Mouse (Mus musculus) testis, postnatal 10 days (tissue): ENCODE results near the gene Ccdc163.
A peak's percentile ranks its signal among the peaks of the same experiment; 100 is the strongest.

ENCODE experiments used
- DNase-seq: peaks from one replicate; pipeline ENCODE4 v3.0.0; 2021; ENCODE audit warnings: low spot score

Ccdc163 gene

DNA sequence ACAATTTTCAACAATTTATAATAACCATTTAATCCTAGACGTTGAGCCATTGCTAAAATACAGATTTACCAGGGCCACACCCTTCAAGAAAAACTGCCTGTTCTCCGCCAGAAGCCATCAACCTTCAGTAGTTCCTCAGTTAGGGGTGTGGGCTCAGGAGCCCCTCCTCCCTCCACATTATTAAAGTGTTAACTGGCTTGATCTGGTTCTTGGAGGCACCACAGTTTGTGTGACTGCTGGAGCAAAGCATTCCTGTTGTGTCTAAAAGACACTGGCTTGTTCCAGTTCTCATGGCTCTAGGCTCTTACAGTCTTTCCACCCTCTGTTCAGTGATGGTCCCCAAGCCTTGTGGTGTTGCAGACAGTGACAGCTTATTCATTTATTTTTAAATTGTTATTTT is 72.2 kb downstream of the Ccdc163 start:
- no peak for DNase-seq

DNA sequence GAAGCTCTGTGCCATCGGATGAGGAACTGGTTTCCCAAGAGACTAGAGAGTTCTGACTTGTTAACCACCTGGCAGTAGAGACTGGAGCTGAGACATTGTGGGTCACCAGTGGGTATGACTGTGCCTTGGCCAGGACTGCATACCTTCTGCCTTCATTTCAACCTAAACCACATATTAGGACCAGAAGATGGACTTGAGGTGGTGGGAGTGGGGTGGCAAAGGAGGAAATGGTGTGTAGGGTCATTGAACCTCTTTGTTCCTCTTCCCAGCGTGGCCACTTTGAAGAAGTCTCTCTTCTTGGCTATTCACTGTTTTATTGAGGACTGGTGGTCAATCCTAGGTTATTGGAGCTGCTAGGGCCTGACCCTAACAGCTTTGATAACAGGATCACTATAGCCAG is 73.1 kb downstream of the Ccdc163 start:
- DNase-seq, result no peak

DNA sequence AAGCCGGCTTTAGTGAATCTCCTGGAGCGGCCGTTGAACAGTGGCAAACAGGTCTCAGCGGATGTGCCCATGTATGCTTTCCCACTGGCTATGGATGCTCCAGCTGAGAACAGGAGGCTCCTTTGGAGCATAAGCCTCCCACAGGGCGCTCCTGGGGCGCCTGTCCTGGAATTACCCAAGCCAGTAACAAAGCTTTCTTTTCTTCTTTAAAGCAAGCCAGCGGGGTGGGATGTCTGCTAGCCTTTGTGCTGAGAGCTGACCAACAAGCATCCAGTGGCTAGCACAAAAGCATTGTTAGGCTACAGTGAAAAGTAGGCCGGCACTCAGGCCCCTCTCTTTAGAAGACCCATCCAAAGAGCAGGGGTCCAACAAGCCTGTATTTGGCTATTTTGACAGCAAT is 73.9 kb downstream of the Ccdc163 start:
- DNase-seq, result peak; percentile 45

DNA sequence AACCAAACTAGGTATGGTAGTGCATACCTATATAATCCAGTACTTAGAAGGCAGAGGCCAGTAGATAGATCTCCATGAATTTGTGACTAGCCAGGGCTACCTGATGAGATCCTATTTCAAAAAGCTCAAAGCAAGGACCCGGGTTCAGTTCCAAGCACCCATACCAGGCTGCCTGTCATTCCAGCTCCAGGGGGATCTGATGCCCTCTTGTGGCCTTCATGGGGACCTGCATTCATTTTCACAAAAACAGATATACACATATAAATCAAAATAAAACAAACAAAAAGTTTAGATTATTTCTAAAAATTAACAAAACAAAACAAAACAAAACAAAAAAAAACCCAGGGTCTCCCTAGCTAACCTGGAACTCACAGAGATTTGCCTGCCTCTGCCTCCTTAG is 78.3 kb downstream of the Ccdc163 start:
- DNase-seq, result no peak

DNA sequence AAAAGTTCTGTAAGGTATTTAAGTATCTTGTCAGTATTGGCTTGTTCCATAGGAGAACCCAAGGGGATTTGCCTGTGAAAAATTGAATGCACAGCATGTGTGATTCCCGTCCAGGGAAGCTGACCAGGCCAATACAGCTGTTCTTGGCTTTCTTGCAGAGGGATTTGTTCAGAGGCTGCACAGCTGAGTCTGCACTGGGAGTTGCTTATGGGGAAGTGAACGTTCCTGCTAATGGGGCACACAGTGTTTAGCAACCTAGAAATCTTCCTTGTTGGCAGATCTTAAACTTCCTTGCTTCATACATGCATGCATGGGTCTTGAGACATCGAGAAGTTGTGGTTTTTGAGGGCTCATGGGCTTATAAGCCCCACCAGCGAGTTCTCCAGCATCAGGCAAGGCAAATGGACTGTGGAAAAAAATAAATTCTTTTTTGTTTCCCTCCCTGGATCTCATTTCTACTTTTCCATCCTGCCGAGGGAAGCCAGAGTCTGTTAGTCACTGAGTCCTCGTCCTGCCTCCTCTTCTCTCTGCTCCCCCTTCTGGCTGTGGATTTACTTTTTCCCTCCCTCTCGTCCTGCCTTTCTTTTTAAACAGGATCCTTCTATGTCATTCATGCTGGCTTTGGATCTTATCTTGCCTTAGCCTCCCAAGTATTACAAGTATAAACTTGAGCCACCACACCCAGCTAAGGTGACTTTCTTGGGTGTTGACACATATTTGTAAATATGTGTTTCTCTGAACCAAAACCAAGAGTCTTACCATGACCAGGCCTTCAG is 79.9 kb downstream of the Ccdc163 start:
- DNase-seq, result no peak

DNA sequence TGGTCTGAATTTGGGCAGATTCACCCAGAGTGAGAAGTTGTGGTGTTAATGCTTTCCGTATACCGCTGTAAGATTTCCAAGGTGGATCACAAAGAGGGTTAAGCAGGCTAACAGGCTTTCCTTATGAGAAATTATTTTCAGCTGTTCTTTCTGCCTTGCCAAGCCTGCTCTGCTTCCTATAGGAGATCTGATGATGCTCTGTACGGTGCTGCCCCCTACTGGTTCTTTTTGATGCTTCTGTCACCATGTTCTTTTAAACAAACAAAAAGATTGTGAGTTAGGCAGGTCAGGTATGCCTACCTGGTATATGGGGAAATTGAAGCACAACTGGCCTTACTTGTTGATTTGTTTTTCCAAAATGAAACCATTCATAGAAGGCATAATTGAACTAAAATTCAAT is 80.6 kb downstream of the Ccdc163 start:
- peak; percentile 83 for DNase-seq

DNA sequence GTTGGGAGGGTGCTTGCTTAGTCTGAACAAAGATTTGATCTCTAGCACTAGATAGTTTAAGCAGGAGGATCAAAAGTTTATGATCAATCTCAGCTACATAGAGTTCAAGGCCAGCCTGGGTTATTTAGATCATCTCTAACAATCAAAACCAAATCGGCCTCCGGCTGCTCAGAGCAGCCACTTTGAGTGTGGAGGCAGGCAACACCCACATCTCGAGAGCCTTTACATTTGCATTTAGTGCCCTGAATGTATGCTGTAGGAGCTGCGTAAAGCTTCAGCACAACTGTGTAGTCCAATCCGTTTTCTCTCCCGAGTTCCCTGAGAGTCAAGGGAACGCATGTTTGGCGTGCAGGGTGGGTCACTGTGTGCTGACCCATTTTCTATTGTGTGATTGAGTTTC is 84.1 kb downstream of the Ccdc163 start:
- no peak for DNase-seq

DNA sequence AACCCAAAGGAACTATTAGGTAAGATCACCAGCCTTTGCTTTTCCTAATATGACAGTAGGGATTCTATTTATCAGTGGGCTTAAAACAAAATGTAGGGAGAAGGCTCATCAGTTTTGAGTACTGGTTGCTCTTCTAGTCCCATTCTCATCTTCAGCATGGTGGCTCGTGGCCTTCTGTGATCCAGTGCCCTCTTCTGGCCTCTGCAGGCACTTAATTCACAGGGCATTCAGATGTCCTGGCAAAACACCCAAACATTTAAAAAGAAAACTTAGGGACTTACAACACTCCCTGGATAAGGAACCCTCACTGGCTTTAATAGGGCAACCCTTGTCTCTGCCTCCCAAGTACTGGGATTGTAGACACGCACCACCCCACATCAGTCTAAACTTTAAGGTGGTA is 86.0 kb downstream of the Ccdc163 start:
- no peak for DNase-seq

DNA sequence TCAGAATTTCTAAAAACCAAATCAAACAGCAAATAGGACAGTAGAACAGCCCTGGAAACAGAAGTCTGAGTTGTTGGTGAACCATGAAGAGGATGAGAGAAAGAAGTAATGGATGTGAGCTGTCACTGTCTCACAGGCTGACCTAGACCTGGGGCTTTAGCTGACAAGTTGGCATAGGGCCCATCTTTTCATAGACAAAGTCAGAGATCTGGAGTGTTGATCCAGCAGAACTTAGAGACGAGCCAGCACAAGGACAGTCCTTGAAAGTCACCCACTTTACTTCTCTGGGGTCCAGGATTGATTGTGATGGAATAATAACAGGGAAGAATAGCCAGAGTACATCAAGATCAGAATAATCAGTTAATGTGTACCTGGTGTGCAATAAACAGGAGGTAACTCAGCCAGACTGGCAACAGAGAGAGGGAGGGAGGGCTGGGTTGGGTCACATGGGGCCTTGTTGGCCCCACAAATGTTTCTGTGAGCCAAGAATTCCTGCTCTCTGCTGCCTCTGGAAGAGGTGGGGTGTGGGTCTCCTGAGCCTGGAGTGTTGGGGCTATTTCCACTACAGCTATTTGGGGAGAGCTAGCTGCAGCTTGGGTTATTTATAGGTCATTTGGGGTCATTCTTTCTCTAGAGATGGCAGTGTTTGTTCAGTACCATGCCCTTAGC is 88.3 kb downstream of the Ccdc163 start:
- DNase-seq, result no peak

DNA sequence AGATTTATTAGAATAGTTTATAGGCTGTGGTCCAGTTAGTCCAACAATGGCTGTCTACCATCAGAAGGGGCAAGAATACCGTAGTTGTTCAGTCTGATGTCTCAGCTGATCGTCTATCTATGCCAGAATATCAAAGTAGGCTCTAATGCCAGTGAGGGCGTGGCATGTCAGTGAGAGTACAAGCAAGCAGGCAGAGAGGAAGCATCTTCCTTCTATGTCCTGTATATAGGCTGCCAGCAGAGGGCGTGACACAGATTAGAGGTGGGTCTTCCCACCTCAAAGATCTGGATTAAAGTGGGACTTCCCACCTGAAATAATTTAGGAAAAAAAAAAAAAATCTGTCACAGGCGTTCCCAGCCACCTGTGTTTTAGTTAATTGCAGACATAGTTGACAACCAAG is 91.6 kb downstream of the Ccdc163 start:
- peak; percentile 53 for DNase-seq
